Mouse (Mus musculus) urinary bladder, postnatal 10 days (tissue): ENCODE measurements around the gene Cdh16.
"Not testable (repeated sequence)": the region's sequence is repeated elsewhere in the genome, so short reads cannot be mapped to it uniquely, and the experiment has no call there.

ENCODE experiments used
- DNase-seq: peaks from one replicate; pipeline ENCODE4 v3.0.0; 2022; ENCODE audit warnings: low spot score

The Cdh16 gene

DNA sequence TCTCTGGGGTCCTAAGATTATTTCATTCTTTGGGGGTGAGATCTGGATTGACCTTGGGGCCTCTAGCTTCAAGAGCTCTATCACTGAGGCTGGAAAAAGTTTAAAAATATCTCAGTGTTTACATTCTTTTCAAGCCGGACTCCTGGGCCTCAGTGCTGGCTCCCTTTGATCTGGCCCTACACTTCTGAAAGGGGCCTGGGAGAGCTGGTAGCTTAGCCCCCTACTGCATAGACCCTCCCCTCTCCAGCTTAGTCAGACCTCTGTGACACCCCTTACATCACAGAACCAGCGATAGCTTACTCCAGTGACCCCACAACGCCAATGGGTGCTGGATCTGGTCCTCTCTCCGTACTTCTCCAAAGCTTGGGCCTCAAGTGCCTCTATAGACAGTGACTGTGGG, 12.6 kb downstream of the Cdh16 start:
- DNase-seq, result no peak

DNA sequence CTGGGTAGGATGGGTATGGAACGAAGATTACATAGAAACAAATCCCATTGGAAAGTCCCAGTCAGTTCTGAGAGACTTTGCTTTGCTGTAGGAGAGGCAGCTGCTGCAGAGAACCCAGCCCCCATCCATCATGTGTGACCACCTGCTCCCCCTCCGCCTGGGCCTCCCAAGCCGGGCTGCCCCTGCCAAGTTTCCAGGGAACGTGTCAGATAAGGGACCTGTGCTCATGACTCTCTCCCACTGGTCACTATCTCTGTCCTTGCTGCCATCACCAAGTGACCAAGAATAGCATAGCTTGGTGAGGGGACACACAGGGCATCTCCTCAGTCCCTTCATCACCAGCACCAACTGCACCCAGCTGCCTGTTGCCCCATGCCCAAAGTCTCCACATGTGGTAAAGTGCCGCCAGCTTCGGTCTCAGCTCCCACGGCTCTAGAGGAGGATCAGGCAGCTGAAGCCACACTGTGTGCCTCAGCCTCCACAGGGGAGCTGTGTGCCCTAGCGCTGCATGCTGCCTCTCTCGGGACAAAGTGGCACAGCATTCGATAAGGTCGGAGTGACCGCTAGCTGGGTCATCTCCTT, 13.9 kb downstream of the Cdh16 start:
- DNase-seq, result no peak

DNA sequence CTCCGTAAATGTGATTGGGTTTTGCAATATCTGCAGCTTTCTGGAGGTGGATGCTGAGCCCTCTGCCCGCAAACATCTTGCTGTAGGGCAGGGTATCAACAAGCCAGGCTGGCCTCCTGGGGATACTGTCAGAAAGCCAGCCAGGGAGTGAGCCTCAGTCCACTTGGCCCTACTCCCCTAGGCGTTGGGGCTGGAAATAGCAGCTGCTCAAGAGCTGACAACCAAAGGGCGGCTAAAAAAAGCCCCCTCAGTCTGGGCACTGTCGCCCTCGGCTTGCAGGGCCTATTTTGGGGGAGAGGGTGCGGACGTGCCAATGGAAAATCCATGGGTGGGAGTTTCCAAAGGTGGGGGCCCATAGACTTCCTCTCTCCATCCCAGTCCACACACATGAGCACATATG, 15.0 kb downstream of the Cdh16 start:
- no peak for DNase-seq

DNA sequence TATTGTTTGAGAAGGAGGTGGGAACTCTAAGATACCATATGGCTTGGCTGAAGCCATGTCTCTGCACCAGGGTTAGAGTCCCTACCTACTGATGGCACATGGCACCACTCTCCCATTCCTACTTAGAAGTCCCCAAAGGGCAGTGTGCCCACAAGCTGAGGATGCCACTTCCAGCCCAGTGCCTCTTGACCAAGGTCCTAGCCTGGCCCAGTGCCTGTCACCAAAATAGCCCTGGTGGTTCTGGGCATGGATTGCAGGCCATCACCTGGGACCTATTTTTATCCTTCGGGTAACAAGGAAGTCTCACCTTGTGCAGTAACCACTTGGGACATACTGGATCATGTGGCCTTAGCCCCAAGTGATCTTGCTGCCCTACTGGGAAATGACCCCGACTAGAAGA, 16.3 kb downstream of the Cdh16 start:
- no peak for DNase-seq

DNA sequence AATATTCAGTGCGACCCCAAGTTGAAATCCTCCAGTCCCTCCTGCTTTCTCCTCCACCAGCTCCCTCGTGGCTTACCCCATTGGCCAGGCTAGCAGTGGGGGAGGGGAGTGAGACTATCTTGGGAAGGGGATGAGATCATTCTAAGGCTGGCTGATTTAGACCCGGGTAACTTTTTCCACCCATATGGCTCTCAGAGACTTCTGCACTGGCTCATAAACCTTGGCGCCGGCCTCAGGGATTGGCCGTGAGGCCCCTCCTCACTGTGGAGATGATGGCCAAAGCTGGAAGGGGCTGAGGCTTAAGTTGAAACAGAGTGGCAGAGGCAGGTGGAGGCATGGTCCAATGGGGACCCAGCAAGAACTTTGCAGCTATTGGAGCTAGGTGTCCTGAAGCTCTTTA, 17.9 kb downstream of the Cdh16 start:
- DNase-seq, result no peak

DNA sequence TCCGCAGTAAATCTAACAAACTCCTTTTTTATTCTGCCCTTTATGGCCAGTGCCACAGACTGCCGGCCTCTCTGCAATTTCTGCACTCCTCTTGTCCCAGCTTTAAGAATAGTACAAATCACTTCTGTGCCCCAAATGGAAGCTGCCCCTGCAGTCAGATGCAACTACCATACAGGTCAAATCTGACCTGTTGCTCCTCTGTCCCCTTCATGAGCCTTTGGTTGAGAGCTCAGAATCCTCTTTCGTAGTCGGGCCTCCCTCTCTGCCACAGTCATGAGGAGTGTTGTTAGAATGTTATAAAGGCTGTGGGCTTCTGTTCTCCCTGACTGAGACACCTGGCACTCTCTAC, 21.0 kb downstream of the Cdh16 start:
- DNase-seq, result no peak

DNA sequence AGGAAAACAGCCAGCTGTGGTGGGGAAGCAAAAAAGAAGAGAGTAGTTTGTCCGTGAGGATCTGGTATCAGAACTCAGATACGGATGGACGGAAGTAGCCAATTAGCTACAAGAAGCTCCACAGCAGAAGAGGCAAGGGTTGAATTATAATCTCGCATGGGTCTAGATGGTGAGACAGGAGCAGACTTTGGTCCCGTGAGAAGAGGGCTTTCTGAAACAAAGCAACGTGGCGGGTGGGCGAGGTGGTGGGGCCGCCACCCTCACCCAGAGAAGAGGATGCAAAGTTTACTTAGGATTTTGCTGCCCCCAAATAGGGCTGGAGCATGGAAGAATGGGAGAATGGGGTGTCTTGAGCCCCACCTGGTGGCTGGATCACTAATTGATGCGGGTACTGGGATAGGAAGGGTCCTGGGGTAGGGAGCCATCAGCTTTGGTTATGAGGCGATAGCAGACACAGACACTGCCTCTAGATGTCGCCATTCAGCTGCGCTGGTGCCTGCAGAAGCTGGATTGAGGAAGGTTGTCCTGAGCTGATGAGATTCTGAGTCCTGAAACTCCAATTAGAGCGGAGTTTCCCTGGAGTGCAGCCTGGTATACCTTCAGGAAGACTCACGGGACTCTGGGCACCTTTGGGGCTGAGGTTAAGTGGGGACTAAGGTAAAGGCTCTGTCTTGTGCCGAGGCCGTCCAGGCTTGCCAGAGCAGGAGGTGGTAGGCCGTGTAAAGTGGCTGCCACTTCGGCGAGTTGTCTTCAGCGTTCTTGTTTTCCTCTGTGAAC, 21.5 kb downstream of the Cdh16 start:
- DNase-seq, result no peak

DNA sequence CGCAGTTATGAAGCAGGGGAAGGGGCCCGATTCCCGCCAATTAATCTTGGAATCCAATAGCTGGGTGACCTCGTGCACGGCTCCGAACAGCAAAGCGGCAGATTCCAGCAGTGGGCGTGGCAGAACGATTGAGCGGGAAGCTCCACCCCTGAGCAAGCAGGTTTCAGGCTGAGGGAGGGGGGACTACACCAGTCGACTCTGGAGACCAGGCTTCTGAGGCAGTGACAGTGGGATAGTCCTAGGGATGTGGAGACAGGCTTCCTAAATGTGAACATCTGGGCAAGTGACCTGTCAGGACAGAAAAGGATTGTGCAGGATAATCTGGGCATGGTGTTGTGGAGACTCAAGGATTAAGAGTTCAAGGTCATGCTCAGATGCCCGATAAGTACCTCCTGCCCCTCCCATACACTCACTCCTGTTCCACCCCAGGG, 22.2 kb downstream of the Cdh16 start:
- no peak for DNase-seq

DNA sequence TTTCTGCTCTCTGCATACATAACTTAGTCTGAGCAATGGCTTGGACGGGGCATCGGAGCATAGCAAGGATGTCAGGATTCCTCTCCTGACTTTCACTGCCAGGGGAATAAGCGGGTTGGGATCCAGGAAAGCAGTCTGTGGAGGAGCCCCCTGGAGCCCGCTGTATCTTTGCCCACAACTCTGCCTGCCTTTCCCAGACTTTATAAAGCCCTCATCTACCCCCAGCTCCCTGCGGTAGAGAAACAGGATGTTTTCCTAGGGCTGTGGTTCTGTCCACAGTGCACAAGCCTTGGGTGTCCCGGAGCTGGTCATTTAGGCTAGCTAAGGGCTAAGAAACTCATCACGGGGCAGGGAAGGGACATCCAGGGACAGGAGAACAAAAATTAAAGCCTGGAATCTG, 22.8 kb downstream of the Cdh16 start:
- DNase-seq, result no peak

DNA sequence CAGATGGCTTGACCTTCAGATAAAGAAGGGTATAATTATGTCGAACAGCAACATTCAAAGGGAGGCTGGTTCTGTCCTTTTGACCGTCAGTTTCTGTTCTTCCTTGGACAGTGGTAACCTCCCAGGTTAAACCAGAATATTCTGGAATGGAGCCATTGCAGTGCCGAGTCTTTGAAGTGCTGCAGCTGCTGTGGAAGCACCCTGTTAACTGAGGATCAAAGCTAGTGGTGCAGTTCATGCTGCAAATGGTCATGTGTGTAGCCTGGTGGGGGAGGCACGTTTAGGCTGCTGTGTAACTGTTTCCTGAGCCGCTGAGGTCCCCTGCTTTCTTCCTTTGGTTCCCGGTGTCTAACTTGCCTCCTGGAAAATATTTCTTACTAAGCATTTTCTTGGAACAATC, 25.7 kb downstream of the Cdh16 start:
- no peak for DNase-seq

DNA sequence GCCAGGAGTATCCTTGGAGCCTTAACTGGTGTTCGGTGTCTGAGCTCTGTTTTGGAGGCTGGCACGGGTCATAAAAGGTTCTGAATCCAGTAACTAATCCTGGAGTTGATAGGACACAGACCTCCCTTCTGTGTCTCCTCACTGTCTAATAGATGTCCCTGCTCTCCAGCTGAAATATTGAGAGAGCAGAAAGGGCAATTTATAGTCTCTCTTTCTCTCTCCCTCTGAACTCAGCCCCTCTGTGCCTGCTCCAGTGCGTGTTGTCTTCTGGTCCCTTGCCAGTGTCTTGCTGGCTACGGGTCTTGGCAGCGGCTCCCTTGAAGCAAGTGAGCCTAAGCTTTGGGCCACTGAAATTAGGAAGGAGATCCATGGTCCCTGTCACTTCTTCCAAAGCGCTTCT, 26.5 kb downstream of the Cdh16 start:
- DNase-seq, result no peak

DNA sequence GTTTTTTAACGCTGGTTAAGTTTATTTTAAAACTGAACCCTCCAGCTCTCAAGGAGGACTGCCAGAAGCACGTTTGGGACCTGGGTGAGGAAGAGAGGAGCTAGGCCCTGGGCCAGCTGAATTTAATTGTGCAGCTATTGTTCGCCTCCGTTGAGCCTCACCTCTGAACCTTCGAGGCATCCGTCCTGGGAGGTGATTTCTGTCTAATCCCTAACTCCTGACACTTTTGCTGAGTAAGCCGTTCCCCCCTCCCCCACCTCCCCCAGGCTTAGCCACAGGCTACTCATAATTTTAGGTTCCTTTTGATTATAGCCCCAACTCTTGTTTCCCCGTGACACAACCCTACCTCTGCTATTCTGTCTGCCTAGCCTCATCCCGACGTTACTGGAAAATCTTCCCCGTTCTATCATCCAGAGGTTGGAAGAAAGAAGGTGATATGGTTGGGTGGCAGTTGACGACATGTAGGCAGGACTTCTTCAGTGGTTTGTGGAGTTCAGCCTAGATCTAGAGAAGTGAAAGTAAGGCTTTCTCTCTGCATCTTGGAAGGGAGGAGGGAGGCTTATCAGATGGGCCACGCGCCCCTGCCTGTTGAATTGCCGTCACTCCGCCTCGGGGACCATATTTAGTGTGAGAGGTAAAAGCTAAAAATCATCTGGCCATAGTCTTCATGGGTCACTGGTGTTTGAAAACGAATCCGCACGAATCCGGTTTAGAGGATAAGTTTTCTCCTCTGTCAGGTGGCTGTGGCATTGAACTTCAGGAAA, 28.2 kb downstream of the Cdh16 start:
- no peak for DNase-seq

DNA sequence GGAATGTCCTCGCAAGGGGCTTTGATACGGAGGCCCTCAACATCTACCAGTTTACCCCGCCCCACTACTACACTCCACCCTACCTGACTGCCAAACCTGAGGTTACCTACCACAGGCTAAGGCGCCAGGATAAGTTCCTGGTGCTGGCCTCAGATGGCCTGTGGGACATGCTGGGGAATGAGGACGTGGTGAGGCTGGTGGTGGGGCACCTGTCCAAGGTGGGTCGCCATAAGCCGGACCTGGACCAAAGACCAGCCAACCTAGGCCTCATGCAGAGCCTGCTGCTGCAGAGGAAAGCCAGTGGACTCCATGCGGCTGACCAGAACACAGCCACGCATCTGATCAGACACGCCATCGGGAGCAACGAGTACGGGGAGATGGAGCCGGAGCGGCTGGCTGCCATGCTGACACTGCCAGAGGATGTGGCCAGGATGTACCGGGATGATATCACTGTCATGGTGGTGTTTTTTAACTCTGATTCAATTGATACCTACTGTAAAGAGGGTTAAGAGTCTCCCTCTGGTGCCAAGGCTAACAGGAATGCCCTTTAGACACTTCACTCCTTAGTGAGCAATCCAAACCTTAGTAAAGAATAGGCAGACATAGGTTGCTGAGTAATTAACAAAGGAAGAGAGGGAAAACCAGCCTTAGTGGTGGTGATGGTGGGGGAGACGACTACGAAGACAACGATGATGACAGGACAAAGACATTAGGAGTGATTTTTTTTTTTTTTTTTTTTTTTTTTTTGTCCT, 29.4 kb downstream of the Cdh16 start:
- no peak for DNase-seq

DNA sequence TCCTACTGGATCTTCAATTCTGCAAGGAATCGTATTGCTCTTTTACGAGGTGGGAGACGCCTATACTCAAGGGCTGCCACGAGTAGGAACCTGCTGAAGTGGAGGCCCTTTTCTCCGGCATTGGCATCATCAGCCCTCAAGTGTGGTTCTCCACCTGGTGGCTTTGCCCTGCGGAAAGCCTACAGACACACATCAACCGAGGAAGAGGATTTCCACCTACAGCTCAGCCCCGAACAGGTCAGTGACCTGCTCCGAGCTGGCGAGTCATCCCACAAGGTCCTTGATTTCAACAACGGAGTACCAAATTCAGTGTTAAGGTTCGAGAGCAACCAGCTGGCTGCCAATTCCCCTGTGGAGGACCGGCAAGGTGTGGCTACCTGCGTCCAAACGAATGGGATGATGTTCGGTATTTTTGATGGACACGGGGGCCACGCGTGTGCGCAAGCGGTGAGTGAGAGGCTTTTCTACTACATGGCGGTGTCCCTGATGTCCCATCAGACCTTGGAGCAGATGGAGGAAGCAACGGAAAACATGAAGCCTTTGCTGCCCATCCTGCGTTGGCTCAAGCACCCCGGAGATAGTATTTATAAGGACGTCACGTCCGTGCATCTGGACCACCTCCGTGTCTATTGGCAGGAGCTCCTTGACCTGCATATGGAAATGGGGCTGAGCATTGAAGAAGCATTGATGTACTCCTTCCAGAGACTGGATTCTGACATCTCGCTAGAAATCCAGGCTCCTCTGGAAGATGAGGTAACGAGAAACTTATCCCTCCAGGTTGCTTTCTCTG, 30.5 kb downstream of the Cdh16 start:
- DNase-seq, result no peak

DNA sequence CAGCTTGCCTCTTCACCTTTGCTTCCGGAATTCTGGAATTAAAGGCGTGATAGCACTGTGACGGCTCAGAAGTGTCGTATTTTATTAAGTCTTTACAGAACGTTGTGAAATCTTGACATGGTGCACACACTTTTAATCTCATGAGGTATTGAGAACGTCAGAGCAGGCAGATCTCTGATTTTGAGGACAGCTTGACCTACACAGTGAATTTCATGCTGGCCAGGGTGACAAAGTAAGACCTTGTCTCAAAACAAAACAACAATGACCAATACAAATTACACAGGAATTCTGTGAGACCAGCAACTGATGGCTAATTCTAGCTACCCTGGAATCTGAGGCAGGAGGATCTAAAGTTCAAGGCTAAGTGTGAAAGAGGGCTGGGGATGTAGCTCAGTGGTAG, 31.6 kb downstream of the Cdh16 start:
- DNase-seq, result no peak

DNA sequence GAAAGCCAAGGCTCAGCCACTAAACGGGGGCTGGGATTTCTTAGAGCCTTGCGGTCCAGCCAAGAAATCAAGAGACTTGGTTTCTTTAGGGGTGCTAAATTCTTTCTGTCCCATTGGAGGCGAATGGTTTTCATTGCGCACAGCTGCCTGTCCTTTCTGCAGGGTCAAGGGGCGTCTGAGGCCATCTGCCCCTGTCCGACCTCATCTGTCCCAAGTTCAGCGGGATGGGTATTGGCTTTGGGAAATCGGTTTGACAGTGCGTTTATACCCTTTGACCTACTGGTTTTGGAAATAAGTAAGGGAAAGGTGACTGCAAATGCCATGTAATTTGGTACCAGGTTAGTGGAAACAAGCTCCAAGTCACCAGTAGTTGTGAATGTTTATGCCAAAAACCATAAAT, 32.3 kb downstream of the Cdh16 start:
- DNase-seq, result no peak

DNA sequence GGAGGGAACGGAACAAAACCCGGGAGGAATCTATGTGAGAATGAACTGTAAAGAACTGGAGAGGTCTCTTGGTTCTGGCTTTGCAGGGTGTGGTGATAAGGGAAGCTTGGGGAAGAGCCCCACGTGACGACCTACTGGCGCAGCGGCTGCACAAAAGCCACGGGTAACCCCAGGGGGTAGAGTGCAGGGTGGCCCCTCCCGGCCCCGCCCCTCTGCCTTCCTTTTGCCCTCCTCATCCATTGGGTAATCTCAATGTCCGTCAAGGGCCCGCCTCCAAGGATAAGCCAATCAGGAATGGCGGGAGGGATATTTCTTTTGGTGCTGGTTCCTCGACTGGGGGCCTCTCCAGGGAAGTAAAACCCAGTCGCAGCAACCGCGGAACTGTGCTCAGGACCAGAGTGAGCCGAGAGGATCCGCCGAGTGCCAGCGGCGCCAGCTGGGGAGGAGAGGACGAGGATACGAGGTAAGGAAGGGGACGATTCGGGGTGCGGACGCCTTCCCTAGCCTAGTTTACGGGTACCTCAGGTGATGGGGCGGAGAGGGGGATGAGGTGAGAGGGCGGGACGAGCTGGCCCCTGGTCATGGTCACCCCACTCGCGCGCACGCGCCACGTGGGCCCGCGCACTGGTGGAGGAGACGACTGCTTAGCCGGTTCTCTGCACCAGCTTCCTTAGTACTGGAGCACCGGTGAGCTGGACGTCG, 32.9 kb downstream of the Cdh16 start, which contains the start of gene Pdp2:
Gene Pdp2 (plus strand): TSS at position 319 of the 702 bp plus-strand sequence.
- DNase-seq, result peak; percentile 66

DNA sequence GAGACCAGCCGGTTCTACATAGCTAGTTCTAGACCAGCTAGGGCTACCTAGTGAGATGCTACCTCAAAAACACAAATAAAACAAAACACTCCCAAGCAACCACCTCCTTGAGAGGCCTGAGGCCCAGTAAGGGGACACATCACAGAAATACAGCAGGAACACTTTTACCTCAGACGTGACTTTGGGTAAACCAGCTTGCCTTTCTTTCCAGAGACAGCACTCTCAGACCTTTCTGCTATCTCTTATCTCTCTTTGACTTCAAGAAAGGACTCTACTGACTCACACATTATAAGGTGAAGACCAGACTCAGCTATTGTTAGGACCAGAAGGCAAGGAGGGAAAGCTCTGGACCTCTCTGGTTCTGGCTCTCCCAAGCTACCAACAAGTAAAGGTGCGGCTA, 33.9 kb downstream of the Cdh16 start:
- no peak for DNase-seq

DNA sequence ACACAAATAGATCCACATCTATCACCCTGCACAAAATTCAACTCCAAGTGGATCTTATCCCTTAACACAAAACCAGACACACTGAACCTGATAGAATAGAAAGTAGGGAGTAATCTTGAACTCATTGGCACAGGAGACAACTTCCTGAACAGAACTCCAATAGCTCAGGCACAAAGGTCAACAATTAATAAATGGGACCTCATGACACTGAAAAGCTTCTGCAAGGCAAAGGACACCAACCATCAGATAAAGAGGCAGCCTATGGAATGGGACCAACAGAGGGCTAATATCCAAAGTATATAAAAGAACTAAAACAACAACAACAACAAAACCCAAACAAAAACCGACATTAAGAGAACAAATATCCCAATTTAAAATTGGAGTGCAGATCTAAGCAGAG, 39.7 kb downstream of the Cdh16 start:
- DNase-seq, result no peak

DNA sequence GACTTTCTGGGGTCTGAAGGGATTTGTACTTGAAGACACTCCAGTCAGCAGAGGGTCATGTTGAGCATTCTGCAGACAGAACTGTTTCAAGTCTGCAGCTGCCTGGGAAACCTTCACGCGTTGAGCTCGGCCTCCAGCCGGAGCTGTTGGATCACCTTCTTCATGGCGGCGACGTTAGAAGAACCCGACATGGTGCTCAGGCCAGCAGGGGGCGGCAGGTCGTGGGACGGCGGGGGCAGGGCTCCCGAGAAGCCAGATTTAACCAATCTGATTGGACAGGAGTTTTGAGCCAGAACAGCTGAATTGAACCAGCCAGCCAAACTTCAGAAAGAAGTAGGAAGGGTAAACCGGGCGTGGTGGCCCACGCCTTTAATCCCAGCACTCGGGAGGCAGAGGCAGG, 46.6 kb downstream of the Cdh16 start:
- DNase-seq, result not testable (repeated sequence)

DNA sequence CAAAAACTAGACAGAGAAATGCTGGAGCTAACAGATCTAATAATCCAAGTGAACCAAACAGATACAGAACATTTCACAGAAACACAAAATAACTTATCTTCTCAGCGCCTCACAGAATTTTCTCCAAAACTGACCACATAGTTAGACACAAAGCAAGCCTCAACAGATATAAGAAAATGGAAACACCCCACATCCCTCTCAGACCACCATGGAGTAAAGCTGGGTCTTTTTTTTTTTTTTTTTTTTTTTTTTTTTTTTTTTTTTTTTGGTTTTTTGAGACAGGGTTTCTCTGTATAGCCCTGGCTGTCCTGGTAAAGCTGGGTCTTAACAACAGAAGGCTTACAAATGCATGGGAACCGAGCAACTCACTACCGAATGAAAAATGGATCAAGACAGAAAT, 47.4 kb downstream of the Cdh16 start:
- no peak for DNase-seq
